Mouse (Mus musculus): ENCODE measurements around the gene Khdrbs2.

DNA sequence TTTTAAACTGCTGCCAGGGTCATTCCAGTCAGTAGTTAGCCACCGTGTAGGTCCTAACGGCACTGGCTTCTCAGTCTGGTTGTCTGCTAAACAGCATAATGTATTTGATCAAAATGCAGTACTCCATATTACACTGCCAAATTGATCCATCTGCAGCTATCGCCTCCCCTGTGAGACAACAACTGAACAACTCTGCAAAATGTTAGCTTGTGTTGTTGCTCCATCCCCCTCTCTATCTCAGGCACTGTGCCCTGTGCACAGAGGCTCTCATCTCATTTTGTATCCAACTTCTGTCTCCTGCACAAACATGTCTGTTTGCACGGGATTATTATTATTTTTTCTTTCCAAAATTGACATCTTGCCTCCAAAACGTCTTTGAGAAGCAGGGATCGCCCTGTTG, 225.0 kb downstream of the Khdrbs2 start:
- no peak for TF ChIP-seq TAL1 (conservative IDR thresholded peaks at IDR 0.05; ENCODE audit: low read depth, low read length)
- no peak for TF ChIP-seq CTCF (IDR thresholded peaks at IDR 0.05; ENCODE audit: low read depth, low read length)
